Mouse (Mus musculus): Measurements from ENCODE around the gene Wdr17. TPM values are rescaled to one million over a fixed set of nuclear protein-coding genes. Genes with fewer than 3 reads are reported as not detected.

Wdr17 gene
- polyA plus RNA-seq, 1 experiment from 2014 or later: 15.2 TPM

- no peaks in the 10 kb centered on the region for H3K4me1 ChIP-seq (ENCODE audit: control insufficient read depth, insufficient read depth, low read length)
- H3K9me3 ChIP-seq (ENCODE audit: control insufficient read depth, low read length): no peaks in the 10 kb centered on the region
- H3K27ac ChIP-seq (replicated peaks; ENCODE audit: low read depth, low read length): no peak overlapping the region
- H3K9ac ChIP-seq (replicated peaks; ENCODE audit: low read length): no peak overlapping the region
- no peaks in the 10 kb centered on the region for H3K36me3 ChIP-seq (ENCODE audit: control insufficient read depth, insufficient read depth, low read length)
- no peaks in the 10 kb centered on the region for H3K27me3 ChIP-seq (ENCODE audit: control insufficient read depth, insufficient read depth, low read length)
- H3K4me3 ChIP-seq (replicated peaks; ENCODE audit: low read depth, low read length): no peak overlapping the region
- DNase-seq: no peak
- 93% methylated on average over 5 of the region's 5 CpGs for WGBS
- no peak overlapping the region for H3K4me2 ChIP-seq (ENCODE audit: low read length)
- no peak for ATAC-seq (ENCODE audit: low FRiP score, low TSS enrichment)
Measured at GRCm38 (mm10) chr8:54822956-54823355, 64.0 kb downstream of the Wdr17 start.

GRCm38 (mm10) chr8:54818651-54819050 is 68.3 kb downstream of the Wdr17 start:
- DNase-seq (no peak), ATAC-seq (ENCODE audit: low FRiP score, low TSS enrichment) (no peak)
- H3K27me3 ChIP-seq (ENCODE audit: control insufficient read depth, insufficient read depth, low read length): no peaks in the 10 kb centered on the region
- no peaks in the 10 kb centered on the region for H3K4me1 ChIP-seq (ENCODE audit: control insufficient read depth, insufficient read depth, low read length)
- H3K4me2 ChIP-seq (ENCODE audit: low read length): no peak overlapping the region
- no peaks in the 10 kb centered on the region for H3K36me3 ChIP-seq (ENCODE audit: control insufficient read depth, insufficient read depth, low read length)
- no peak overlapping the region for H3K9ac ChIP-seq (replicated peaks; ENCODE audit: low read length)
- H3K27ac ChIP-seq (replicated peaks; ENCODE audit: low read depth, low read length): no peak overlapping the region
- no peaks in the 10 kb centered on the region for H3K9me3 ChIP-seq (ENCODE audit: control insufficient read depth, low read length)
- no peak overlapping the region for H3K4me3 ChIP-seq (replicated peaks; ENCODE audit: low read depth, low read length)

DNA sequence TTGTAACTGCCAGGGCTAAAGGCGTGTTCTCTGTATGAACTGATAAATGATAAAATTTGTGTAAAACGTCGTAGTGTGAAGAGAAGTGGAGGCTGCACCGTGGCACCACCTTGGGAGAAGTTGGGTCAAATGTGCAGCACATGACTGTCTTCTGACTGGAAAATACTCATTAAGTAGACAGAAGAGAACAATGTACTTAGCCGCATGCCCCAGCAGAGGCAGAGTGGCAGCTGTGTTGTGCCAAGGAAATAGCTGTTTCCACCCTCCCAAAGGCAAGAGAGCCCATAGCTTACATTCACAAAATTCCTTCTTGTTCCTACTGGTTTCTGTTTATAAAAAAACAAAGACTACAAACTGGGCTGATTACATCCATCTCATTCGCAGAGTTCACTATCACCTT is 78.8 kb downstream of the Wdr17 start:
- Histone ChIP-seq H3K27me3 (ENCODE audit: control insufficient read depth, insufficient read depth, low read length) (no peaks in the 10 kb centered on the region), H3K27ac (replicated peaks; ENCODE audit: low read depth, low read length) (no peak overlapping the region), H3K4me2 (ENCODE audit: low read length) (no peak overlapping the region), H3K9ac (replicated peaks; ENCODE audit: low read length) (no peak overlapping the region), H3K4me1 (ENCODE audit: control insufficient read depth, insufficient read depth, low read length) (no peaks in the 10 kb centered on the region), H3K36me3 (ENCODE audit: control insufficient read depth, insufficient read depth, low read length) (no peaks in the 10 kb centered on the region), H3K9me3 (ENCODE audit: control insufficient read depth, low read length) (no peaks in the 10 kb centered on the region), H3K4me3 (replicated peaks; ENCODE audit: low read depth, low read length) (no peak overlapping the region)
- no peak for ATAC-seq (ENCODE audit: low FRiP score, low TSS enrichment)
- no peak for DNase-seq
- WGBS: 76% methylated on average over 6 of the region's 6 CpGs

DNA sequence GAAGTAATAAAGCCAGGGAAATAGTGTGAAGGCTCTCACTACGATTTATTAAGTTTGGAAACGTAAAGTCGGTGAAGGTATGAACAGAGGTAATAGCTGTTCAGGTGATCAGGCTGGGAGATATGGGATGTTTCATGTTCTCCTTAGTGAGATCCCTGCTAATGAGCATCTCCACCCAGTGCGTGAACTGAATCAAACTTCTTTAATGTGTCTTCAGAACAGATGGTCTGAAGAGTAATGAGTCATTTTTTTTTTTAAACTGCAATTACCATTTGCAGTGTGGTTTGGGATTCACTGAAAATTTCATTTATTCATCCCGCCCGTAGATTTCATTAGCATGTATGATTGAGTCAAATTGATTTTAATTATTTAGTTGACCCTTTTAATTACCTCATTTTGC is 80.8 kb downstream of the Wdr17 start:
- H3K4me2 ChIP-seq (ENCODE audit: low read length): no peak overlapping the region
- no peak overlapping the region for H3K27ac ChIP-seq (replicated peaks; ENCODE audit: low read depth, low read length)
- H3K27me3 ChIP-seq (ENCODE audit: control insufficient read depth, insufficient read depth, low read length): no peaks in the 10 kb centered on the region
- no peaks in the 10 kb centered on the region for H3K9me3 ChIP-seq (ENCODE audit: control insufficient read depth, low read length)
- H3K4me3 ChIP-seq (replicated peaks; ENCODE audit: low read depth, low read length): no peak overlapping the region
- no peak overlapping the region for H3K9ac ChIP-seq (replicated peaks; ENCODE audit: low read length)
- H3K4me1 ChIP-seq (ENCODE audit: control insufficient read depth, insufficient read depth, low read length): no peaks in the 10 kb centered on the region
- DNase-seq (peak; percentile 21), ATAC-seq (ENCODE audit: low FRiP score, low TSS enrichment) (no peak)
- H3K36me3 ChIP-seq (ENCODE audit: control insufficient read depth, insufficient read depth, low read length): no peaks in the 10 kb centered on the region
- WGBS: 77% methylated on average over 6 of the region's 6 CpGs

DNA sequence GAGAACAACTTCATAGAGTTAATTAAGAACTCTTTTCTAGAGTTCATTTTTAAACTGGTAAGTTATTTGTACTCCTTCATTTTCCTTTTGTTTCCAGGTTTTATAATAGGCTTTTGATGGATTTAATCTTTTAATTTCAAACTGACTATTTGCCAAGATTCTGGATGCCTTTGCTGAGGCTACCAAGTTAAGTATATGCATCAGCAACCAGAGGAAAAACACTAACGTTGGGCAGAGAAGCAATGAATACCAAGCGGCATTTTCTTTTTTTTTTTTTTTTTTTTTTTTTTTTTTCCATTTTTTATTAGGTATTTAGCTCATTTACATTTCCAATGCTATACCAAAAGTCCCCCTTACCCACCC is 94.3 kb downstream of the Wdr17 start:
- no peak overlapping the region for H3K4me2 ChIP-seq (ENCODE audit: low read length)
- no peaks in the 10 kb centered on the region for H3K9me3 ChIP-seq (ENCODE audit: control insufficient read depth, low read length)
- no peak for ATAC-seq (ENCODE audit: low FRiP score, low TSS enrichment)
- no peak overlapping the region for H3K9ac ChIP-seq (replicated peaks; ENCODE audit: low read length)
- 72% methylated on average over 2 of the region's 2 CpGs for WGBS
- H3K27me3 ChIP-seq (ENCODE audit: control insufficient read depth, insufficient read depth, low read length): no peaks in the 10 kb centered on the region
- H3K4me1 ChIP-seq (ENCODE audit: control insufficient read depth, insufficient read depth, low read length): no peaks in the 10 kb centered on the region
- no peak overlapping the region for H3K4me3 ChIP-seq (replicated peaks; ENCODE audit: low read depth, low read length)
- H3K36me3 ChIP-seq (ENCODE audit: control insufficient read depth, insufficient read depth, low read length): no peaks in the 10 kb centered on the region
- no peak overlapping the region for H3K27ac ChIP-seq (replicated peaks; ENCODE audit: low read depth, low read length)
- no peak for DNase-seq

- H3K27ac ChIP-seq (replicated peaks; ENCODE audit: low read depth, low read length): no peak overlapping the region
Measured at GRCm38 (mm10) chr8:54791858-54792698, 94.9 kb downstream of the Wdr17 start.

DNA sequence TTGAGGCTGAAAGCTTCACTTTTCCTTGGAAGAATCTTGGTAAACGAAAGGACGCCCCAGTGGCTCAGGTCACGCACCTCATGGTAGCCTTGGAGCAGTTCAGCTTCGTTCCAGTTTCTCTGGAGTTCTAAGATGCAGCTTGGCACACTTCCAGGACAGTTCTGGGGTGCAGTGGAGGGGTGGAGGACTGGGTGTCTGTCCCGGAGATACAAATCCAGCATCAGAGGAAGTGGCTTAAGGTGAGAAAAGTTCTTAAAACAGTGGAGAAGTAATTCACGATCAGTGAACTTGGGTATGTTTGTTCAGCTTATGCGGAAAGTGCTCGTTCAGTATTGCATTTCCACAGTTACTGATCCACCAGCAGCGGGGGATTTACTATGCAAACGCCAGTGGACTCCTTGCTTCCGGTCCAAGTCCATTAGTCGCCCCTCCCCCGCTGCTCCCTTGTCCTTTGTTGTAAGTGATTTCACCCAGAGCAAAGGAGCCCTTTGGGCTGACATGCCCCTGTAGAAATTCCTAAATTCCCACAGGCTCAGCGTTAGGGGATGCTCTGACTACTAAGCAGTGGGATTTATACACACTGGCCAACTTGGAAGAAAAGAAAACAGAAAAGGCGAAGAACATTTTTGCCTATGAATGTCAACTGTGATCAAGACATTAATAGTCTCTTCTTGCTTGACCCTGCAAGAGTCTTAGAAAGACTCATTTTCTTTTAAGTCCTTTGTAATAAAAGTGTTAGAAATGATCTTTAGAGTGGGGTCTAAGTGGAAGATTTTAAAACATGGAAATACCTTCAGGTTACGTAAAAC is 106.6 kb downstream of the Wdr17 start:
- peak overlapping the region; percentile 60 for H3K27ac ChIP-seq (replicated peaks; ENCODE audit: low read depth, low read length)
- H3K4me2 ChIP-seq (ENCODE audit: low read length): peak overlapping the region; percentile 68
- no peaks in the 10 kb centered on the region for H3K9me3 ChIP-seq (ENCODE audit: control insufficient read depth, low read length)
- ATAC-seq (ENCODE audit: low FRiP score, low TSS enrichment) (peak; percentile 80), DNase-seq (peak; percentile 85)
- peak overlapping the region; percentile 40 for H3K4me3 ChIP-seq (replicated peaks; ENCODE audit: low read depth, low read length)
- H3K9ac ChIP-seq (replicated peaks; ENCODE audit: low read length): peak overlapping the region; percentile 45; the same call in 1 of the 2 replicates
- no peaks in the 10 kb centered on the region for H3K36me3 ChIP-seq (ENCODE audit: control insufficient read depth, insufficient read depth, low read length)
- WGBS: 5% methylated on average over 16 of the region's 16 CpGs
- no peaks in the 10 kb centered on the region for H3K27me3 ChIP-seq (ENCODE audit: control insufficient read depth, insufficient read depth, low read length)
- peaks cover 12% of the 10 kb centered on the region for H3K4me1 ChIP-seq (ENCODE audit: control insufficient read depth, insufficient read depth, low read length)

More at GRCm38 (mm10) chr8:54791858-54792698, 94.9 kb downstream of the Wdr17 start:
- H3K4me1 ChIP-seq (ENCODE audit: control insufficient read depth, insufficient read depth, low read length): no peaks in the 10 kb centered on the region
- DNase-seq: no peak
- H3K27me3 ChIP-seq (ENCODE audit: control insufficient read depth, insufficient read depth, low read length): no peaks in the 10 kb centered on the region
- no peaks in the 10 kb centered on the region for H3K36me3 ChIP-seq (ENCODE audit: control insufficient read depth, insufficient read depth, low read length)
- ATAC-seq (ENCODE audit: low FRiP score, low TSS enrichment): no peak
- no peak overlapping the region for H3K4me2 ChIP-seq (ENCODE audit: low read length)
- H3K9ac ChIP-seq (replicated peaks; ENCODE audit: low read length): no peak overlapping the region
- 74% methylated on average over 2 of the region's 2 CpGs for WGBS
- no peak overlapping the region for H3K4me3 ChIP-seq (replicated peaks; ENCODE audit: low read depth, low read length)
- no peaks in the 10 kb centered on the region for H3K9me3 ChIP-seq (ENCODE audit: control insufficient read depth, low read length)

DNA sequence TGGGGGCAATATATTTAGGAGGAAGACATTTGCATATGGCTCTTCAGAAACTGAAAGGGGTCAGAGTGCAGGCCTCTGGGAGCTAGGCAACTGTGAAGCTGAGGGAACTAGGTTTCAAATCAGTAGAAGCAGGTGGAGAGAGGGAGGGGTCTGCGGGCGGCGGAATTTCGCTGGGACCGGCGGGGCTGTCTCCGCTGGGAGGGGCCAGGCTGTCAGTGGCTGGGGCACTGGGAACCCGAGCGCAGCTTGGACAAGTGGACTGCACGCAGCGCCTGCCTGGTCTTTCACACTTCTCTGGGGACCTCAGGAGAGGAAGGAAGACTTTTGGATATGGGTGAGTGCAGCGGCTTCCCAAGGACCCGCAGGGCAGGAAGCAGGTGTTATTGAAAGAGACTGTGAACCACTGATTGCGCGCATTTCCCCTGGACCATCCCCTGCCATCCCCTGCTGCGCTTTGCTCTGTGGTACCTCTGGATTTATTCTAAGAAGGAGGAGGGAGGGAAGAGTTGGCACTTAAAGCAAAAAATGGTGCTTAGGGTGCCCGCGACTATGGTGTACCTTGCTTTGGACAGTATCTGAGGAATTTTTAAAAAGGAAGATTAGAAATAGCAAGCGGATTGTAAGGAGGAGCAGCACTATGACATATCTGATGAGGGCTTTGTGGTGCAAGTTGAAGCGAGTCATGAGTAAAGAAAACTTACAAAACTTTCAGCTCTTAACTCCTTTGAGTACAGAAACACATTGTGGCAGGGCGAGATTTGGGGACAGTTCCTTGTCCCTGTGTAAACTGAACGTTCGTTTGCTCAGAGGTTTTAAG is 107.5 kb downstream of the Wdr17 start:
- Histone ChIP-seq H3K9ac (replicated peaks; ENCODE audit: low read length) (peak overlapping the region; percentile 45), H3K4me3 (replicated peaks; ENCODE audit: low read depth, low read length) (peak overlapping the region; percentile 40), H3K27ac (replicated peaks; ENCODE audit: low read depth, low read length) (peak overlapping the region; percentile 60; the same call in 1 of the 2 replicates), H3K4me2 (ENCODE audit: low read length) (peak overlapping the region; percentile 68), H3K4me1 (ENCODE audit: control insufficient read depth, insufficient read depth, low read length) (peaks cover 12% of the 10 kb centered on the region), H3K36me3 (ENCODE audit: control insufficient read depth, insufficient read depth, low read length) (no peaks in the 10 kb centered on the region), H3K9me3 (ENCODE audit: control insufficient read depth, low read length) (no peaks in the 10 kb centered on the region), H3K27me3 (ENCODE audit: control insufficient read depth, insufficient read depth, low read length) (no peaks in the 10 kb centered on the region)
- peak; percentile 47 for ATAC-seq (ENCODE audit: low FRiP score, low TSS enrichment)
- peak; percentile 54 for DNase-seq
- under 1% methylated on average over 23 of the region's 23 CpGs for WGBS
